Mouse (Mus musculus) c-Kit-negative CD71-positive TER-119-positive erythroid progenitor cells, embryonic 14.5 days (primary cell): ENCODE results near the gene Cct8l1.

Experiments
- DNase-seq: peaks from one replicate; pipeline ENCODE4 v3.0.0-alpha.2; 2013; ENCODE audit warnings: low read depth, low spot score

The Cct8l1 gene

DNA sequence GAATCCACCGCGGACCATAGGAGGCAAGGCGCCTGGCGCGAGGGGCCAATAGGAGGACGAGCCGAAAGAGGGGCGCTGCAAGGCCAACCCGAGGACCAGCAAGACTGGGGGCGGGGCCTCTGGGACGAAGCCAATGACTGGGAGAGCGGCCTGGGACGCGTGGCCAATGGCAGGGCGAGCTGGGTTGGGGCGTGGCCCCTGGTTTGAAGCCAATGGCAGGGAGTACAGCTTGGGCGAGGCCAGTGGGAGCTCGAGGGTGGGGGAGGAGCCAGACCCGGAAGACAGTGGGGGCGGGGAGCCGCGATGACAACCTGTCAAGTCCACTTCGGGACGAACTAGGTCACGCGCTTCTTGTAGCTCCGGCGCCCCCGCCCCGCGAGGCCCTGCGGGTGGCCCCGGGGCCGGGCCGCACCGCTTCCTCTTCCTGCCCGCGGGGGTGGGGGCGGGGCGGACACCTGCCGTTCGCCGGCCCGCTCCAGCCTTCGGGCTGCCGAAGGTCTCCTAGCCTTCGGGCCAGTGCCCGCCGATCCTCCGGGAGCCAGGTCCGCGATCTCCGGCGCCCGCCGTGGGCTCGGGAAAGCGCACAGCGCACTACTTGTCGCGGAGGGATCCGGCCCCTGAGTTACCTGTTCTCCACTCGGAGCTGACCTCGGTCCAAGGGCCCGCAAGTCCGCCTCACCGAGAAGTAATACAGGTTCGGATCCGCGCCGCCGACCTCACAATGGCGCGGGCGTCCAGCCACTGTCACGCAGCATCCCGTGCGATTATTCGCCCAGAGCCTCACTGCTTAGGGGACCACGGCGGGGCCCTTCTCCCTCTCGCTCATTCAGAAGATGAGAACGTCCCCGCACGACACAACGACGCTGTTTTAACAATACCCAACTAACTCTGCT is 13.9 kb downstream of the Cct8l1 start:
- peak; percentile 99 for DNase-seq

DNA sequence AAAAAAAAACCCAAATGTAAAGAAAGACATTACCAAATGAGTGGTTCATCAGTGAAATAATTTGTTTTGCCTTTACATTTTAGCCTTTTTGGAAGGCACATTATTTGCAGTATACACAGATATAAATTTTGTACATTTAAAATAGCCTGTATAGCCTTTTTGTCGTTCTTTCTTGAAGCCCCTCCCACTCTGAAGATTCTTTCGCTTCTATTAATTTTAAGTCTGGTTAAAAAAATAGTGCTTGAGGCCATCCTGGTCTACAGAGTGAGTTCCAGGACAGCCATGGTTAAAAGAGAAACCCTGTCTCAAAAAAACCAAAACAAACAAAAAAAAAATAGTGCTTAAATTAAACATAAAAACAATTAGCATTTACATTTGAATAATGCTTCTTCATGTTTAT is 14.8 kb downstream of the Cct8l1 start:
- no peak for DNase-seq

- DNase-seq: no peak
These were observed 16.6 kb downstream of the Cct8l1 start for GRCm38 (mm10) chr5:25532256-25533147.

- DNase-seq: no peak
These were observed 17.4 kb downstream of the Cct8l1 start for GRCm38 (mm10) chr5:25533298-25533697.

- no peak for DNase-seq
These were observed 19.7 kb downstream of the Cct8l1 start for GRCm38 (mm10) chr5:25535566-25535965.

GRCm38 (mm10) chr5:25536451-25536850 is 20.6 kb downstream of the Cct8l1 start:
- DNase-seq: no peak

- DNase-seq: no peak
These were observed 21.1 kb downstream of the Cct8l1 start for GRCm38 (mm10) chr5:25536921-25537409.

DNA sequence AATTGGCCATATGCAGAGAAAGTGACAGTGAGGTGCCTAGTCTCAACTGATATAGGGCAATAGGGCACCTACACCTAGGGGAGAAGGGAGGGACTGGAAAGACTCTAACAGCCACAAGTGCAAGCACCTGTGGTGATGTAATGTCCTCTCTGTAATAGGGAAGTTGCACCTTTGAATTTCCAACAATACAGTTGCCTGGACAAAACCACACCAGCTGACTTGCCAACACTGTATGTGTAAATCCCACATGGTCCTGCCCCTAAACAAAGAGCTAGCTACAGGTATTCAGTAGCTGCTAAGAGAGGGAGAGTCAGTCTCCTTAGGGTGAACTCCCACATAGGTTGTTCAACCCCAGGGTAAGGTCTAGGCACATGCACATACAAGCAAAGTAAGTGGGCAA is 24.5 kb downstream of the Cct8l1 start:
- DNase-seq: no peak

GRCm38 (mm10) chr5:25540921-25541320 is 25.1 kb downstream of the Cct8l1 start:
- DNase-seq: no peak

DNA sequence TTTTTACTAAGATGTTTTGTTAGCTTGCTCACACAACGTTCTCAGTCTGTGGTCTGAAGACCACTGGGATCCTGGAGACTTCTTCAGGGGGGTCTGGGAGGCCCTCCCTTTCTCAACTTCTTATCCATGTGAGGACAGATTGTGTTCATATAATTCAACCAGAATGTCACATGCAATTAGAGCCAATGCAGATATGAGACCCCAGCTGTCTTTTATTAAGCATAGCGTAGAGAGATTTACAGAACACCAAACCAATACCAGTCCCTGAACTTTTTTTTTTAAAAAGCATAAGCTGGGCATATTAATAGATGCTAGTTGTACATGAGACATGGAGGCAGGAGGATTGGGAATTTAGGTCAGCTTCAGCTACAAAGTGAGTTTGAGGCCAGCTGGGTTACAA is 25.8 kb downstream of the Cct8l1 start:
- DNase-seq: no peak

DNA sequence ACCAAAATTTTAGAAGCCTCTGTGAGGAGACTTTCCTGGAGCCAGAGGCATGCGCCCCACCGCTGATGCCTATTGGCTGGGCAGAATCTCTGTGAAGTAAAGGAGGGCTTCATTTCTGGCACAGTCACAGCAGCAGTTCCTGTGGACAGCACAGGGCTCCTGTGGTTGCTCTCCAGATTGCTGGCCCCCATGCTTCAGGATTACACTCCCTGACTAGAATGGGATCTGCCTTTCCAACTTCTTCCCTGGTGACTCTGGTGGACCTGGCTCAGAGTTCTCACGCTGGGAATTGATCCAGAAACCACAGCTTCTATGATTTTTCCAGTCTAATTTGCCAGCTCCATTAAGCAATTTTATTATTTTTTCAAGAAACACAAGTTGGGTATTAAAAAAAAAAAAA is 28.2 kb downstream of the Cct8l1 start:
- no peak for DNase-seq

GRCm38 (mm10) chr5:25544566-25544965 is 28.7 kb downstream of the Cct8l1 start:
- no peak for DNase-seq

DNA sequence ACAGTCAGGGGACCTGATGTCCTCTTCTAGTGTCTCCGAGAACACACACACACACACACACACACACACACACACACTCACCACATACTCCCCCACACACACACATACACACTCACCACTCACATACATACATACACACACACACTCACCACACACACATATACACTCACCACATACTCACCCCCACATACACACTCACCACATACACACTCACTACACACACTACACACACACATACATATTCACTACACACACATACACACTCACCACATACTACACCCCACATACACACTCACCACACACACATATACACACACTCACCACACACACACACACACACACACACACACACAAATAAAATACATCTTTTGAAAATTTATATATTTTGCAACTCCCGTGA is 31.0 kb downstream of the Cct8l1 start:
- no peak for DNase-seq

DNA sequence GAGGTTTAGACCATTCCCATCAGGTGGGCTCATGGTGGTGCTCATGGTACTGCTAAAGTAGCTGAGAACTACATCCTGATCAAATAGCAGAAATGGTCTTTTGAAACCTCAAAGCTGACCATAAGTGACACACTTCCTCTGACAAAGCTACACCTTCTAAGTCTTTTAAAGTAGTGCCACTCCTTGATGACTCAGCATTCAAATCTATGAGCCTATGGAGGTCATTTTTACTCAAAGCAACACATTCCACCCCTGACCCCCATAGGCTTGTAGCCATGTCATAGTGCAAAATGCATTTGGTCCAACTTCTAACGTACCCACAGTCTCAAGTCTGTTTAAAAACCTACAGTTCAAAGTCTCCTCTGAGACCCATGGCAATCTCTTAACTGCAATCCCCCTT is 35.0 kb downstream of the Cct8l1 start:
- no peak for DNase-seq

- no peak for DNase-seq
These were observed 38.3 kb downstream of the Cct8l1 start for GRCm38 (mm10) chr5:25554210-25554609.

DNA sequence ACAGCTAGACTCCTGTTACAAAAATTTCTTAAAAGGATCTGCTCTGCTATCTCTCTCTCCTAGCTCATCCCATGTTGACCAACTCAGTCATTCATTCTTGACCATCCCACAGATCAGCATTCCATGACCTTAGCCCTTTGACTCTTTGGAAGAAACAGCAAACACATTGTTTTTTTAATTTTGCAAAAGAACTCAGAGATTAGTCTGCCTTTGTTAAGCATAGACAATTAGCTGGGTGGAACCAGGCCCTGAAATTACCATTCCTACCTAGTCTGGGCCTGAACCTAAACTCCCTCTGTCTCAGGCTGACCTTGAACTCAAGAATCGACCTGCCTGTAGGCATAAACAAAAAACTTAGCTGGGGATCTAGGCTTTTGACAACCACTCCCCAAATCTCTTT is 38.8 kb downstream of the Cct8l1 start:
- no peak for DNase-seq

DNA sequence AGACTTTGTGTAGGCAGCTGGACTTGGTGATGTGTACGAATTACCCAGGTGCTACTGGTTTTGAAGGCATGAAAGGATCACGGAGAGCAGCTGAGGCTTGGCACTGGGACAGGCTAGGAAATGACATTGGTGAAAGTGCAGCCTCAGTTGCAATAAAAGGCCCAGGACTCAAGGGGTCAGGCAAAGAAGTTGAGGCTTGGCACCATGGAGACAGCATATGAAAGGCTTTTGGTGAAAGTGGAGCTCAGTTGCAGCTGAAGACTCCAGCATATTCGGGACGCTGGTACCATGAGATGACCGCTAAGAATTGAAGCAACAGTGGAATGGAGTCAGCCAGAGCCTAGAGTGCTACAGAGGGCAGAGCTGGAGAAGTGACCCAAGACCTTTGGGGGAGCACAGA is 39.8 kb downstream of the Cct8l1 start:
- no peak for DNase-seq

- DNase-seq: no peak
These were observed 40.5 kb downstream of the Cct8l1 start for GRCm38 (mm10) chr5:25556363-25556762.
